Mouse (Mus musculus): ENCODE results near the gene Fam83g. TPM values are rescaled to one million over a fixed set of nuclear protein-coding genes. Genes with fewer than 3 reads are reported as not detected.

The Fam83g gene
- polyA plus RNA-seq, 1 experiment: 0.46 TPM

DNA sequence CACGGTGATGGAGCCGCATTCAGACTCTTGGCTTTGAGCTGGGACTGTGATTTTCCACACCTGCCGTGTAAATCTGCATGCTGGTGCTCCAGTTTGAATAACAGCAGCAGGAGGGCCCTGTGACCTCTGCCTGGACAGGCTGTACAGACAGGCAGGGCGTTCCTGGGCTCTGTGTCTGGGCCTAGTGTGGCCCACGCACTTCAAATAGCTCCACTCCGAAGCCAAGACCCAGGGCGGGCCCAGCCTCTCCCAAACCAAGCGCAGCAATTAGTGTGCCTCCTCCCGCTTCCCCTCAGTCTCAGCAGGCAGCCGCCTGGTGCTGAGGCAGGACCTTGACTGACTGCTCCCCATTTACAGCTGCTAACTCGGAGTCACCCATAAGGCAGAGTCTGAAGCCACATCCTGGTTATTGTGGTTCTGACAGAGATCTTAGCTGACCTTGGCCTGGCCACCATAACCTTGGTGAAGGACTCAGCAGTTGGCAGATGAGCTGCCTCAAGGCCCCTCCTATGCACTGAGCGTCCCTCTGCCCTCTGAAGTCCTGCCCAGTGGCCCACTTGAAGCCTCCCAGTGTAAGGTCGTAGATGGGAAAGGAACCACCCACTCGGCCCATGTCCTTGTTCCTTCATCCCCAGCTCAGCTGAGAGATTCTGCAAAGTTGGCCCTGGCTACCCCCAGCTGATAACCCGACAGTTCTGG, 29.4 kb downstream of the Fam83g start:
- no peak overlapping the region for H3K4me3 ChIP-seq (ENCODE audit: insufficient read depth, low read length)
- H3K27ac ChIP-seq (ENCODE audit: insufficient read depth, low read length): no peak overlapping the region
- H3K4me1 ChIP-seq (ENCODE audit: control insufficient read depth, insufficient read depth, low read length): no peaks in the 10 kb centered on the region
- TF ChIP-seq CTCF (IDR thresholded peaks at IDR 0.05; ENCODE audit: borderline replicate concordance, insufficient read depth, low read length) (no peak), POLR2A (IDR thresholded peaks at IDR 0.05; ENCODE audit: low read depth, low read length) (no peak)

DNA sequence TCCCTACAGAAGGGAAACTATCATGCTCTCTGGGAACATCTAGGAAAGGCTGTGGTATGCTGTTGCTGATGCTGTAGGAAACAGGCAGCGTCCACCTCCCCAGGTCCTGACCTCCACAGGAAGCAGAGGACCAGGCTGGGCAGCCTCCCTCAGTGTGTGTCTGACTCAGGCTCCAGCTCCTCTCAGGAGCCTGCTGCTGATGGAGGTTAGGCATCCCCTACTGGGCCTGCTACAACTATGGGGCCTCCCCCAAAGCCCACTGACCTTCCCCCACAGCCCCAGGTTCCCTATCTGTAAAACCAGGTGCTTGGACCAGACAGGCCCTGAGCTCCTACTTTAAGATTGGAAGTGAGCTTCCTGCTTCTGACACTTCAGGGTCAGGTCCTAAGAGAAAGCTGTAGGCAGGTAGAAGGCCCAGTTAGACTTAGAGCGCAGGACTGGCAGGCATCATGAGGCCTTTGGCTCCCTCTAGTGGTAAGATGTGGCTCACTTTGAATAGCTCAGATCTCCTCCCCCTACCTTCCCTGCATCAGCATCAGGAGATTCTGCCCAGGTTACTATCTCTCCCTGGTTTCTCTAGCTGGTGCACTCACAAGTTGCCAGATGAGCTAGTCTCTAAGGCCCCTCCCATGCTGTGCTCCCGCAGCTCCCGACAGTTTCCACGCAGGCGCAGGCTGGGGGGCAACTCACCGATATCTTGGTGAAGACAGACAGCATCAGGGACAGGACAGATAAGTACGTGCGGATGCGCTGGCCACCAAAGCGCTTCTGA, 30.6 kb downstream of the Fam83g start:
- Histone ChIP-seq H3K4me3 (ENCODE audit: insufficient read depth, low read length) (no peak overlapping the region), H3K27ac (ENCODE audit: insufficient read depth, low read length) (no peak overlapping the region), H3K4me1 (ENCODE audit: control insufficient read depth, insufficient read depth, low read length) (no peaks in the 10 kb centered on the region)
- TF ChIP-seq POLR2A (IDR thresholded peaks at IDR 0.05; ENCODE audit: low read depth, low read length) (no peak), CTCF (IDR thresholded peaks at IDR 0.05; ENCODE audit: borderline replicate concordance, insufficient read depth, low read length) (peak; percentile 95)

DNA sequence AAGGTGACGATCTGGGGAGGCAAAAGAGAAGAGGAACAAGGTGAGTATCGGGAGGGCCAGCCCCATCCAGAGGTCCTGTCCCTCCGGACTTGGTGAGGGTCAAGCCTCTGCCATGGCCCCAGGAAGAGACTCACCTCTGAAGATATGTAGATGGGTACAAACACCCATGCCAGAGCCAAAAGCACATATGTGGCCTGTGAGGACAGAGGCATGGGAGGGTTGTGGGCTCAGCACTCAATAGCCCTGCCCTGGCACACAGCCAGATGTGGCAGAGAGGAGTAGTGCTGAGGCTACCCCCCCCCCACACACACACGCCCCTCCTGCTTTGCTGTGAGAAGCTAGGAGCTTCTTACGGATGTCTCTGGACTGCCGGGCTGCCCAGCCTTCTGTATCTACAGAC, 31.2 kb downstream of the Fam83g start:
- TF ChIP-seq POLR2A (IDR thresholded peaks at IDR 0.05; ENCODE audit: low read depth, low read length) (no peak), CTCF (IDR thresholded peaks at IDR 0.05; ENCODE audit: borderline replicate concordance, insufficient read depth, low read length) (no peak)
- Histone ChIP-seq H3K27ac (ENCODE audit: insufficient read depth, low read length) (no peak overlapping the region), H3K4me1 (ENCODE audit: control insufficient read depth, insufficient read depth, low read length) (no peaks in the 10 kb centered on the region), H3K4me3 (ENCODE audit: insufficient read depth, low read length) (no peak overlapping the region)

DNA sequence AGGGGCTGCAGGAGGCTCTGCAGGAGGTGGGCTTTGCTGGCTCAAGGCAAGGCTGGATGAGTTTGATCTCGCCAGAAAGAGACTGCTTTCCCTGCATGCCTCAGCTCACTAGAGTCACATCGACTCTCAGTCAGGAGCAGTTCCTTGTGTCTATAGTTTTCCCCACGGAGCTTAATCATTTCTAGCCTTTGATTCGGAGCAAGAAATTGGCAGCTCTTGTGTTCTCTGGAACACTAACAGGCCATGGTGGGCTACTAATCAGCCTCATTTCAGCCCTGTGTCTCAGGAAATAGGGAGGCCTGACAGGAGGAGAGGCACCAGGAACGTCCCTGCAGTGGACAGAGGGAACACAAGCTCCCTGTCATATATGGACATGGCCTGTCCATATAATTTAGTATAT, 34.1 kb downstream of the Fam83g start:
- no peak for TF ChIP-seq POLR2A (IDR thresholded peaks at IDR 0.05; ENCODE audit: low read depth, low read length)
- TF ChIP-seq CTCF (IDR thresholded peaks at IDR 0.05; ENCODE audit: borderline replicate concordance, insufficient read depth, low read length): no peak
- Histone ChIP-seq H3K4me3 (ENCODE audit: insufficient read depth, low read length) (no peak overlapping the region), H3K27ac (ENCODE audit: insufficient read depth, low read length) (no peak overlapping the region), H3K4me1 (ENCODE audit: control insufficient read depth, insufficient read depth, low read length) (no peaks in the 10 kb centered on the region)

DNA sequence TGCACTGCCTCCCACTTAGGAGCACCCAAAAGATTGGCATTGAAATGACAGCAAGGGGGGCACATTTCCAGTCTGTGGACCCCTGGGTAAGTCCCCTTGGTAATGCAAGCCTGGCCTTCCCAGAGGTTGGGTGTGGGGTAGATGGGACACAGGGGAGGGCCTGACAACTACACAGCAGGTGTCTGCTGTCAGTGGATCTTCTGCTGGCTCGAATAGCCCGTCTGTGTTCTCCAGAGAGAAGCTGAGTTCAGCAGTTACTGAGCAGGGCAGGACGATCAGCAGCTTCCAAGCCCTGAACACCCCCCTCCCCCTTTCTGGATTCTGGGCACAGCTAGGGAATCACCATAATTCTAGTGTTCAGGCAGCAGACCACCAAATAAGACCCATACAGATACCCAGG, 35.5 kb downstream of the Fam83g start:
- no peak overlapping the region for H3K4me3 ChIP-seq (ENCODE audit: insufficient read depth, low read length)
- TF ChIP-seq POLR2A (IDR thresholded peaks at IDR 0.05; ENCODE audit: low read depth, low read length) (no peak), CTCF (IDR thresholded peaks at IDR 0.05; ENCODE audit: borderline replicate concordance, insufficient read depth, low read length) (no peak)
- no peaks in the 10 kb centered on the region for H3K4me1 ChIP-seq (ENCODE audit: control insufficient read depth, insufficient read depth, low read length)
- no peak overlapping the region for H3K27ac ChIP-seq (ENCODE audit: insufficient read depth, low read length)

DNA sequence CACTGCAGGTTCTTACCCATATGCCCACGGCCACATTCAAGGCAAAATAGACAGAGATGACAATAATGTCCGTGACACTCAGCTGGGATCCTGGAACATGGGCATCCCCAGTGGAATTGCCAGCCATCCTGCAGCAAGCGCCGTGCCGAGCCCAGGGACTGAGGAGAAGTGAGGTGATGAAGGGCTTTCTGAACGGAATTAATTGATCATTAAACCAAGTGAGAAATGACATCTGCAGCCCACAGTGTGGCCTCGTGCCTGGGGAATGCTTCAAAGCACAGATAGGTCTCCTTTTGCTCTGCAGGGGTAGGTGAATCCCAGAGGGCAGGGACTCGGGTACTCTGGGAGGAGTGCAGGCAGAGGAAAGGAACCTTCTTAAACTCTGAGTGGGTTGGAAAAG, 35.9 kb downstream of the Fam83g start:
- no peak for TF ChIP-seq POLR2A (IDR thresholded peaks at IDR 0.05; ENCODE audit: low read depth, low read length)
- TF ChIP-seq CTCF (IDR thresholded peaks at IDR 0.05; ENCODE audit: borderline replicate concordance, insufficient read depth, low read length): no peak
- Histone ChIP-seq H3K27ac (ENCODE audit: insufficient read depth, low read length) (no peak overlapping the region), H3K4me3 (ENCODE audit: insufficient read depth, low read length) (no peak overlapping the region), H3K4me1 (ENCODE audit: control insufficient read depth, insufficient read depth, low read length) (no peaks in the 10 kb centered on the region)

DNA sequence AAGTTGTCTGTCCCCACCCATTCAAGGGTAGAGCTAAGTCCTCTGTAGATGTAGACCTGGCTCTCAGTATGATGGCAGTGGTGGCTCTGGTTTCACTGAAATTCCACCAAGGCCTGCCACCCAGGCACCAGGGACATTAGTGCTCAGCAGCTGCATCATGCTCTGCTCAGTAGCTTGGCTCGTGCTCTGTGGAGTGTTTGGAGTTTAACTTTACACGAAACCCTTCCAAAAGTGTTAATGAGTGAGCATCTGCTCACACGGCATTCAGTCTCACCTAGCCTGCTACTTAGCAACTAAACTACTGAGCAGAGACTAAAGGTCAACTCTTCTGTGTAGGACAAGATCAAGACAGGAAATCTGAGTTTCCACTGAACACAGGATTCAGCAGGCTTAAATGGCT, 36.7 kb downstream of the Fam83g start, which contains the start of gene Slc5a10:
Gene Slc5a10, minus strand, starts transcription at position 191 of the 400 bp plus-strand sequence.
- Histone ChIP-seq H3K4me3 (ENCODE audit: insufficient read depth, low read length) (no peak within 1 kb of the TSS), H3K27ac (ENCODE audit: insufficient read depth, low read length) (no peak within 1 kb of the TSS), H3K4me1 (ENCODE audit: control insufficient read depth, insufficient read depth, low read length) (no peaks in the 10 kb centered on the region)
- no peak for TF ChIP-seq CTCF (IDR thresholded peaks at IDR 0.05; ENCODE audit: borderline replicate concordance, insufficient read depth, low read length)
- no peak for TF ChIP-seq POLR2A (IDR thresholded peaks at IDR 0.05; ENCODE audit: low read depth, low read length)

DNA sequence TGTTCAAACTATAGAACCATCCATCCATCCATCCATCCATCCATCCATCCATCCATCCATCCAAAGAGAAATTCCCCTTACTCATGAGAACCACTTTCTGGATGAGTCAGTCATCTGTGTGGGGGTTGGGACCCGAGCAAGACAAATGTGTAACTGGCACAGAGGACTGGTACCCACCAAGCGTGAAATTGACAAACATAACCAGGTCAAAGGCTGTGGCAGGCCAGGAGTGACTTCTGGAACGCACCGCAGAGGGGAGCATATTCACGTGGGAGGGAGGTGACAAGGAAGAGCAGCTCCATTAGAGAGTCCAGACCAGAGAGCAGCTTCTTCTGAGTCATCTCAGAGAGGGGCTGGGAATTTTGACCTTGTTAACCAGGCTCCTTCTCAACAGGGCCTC, 38.2 kb downstream of the Fam83g start:
- no peaks in the 10 kb centered on the region for H3K4me1 ChIP-seq (ENCODE audit: control insufficient read depth, insufficient read depth, low read length)
- no peak for TF ChIP-seq POLR2A (IDR thresholded peaks at IDR 0.05; ENCODE audit: low read depth, low read length)
- TF ChIP-seq CTCF (IDR thresholded peaks at IDR 0.05; ENCODE audit: borderline replicate concordance, insufficient read depth, low read length): no peak
- no peak overlapping the region for H3K4me3 ChIP-seq (ENCODE audit: insufficient read depth, low read length)
- H3K27ac ChIP-seq (ENCODE audit: insufficient read depth, low read length): no peak overlapping the region

DNA sequence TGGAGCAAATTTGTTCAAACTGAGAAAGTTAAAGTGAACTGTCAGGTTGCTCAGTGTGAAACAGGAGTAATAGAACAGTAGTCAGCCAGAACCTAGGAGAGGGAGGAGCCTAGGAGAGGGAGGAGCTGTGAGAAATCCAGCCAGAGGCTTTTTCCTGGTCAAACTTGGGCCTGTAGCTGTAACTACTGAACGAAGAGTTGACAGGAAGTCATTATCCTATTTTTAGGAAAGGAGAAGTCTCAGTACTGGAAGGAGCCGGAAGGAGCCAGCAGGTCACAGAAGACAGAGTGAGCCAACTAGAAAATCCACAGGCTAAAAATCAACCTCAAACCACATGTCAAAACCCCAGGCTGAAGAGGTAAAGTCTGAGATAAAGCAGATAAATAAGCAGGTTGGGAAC, 44.1 kb downstream of the Fam83g start:
- H3K27ac ChIP-seq (ENCODE audit: insufficient read depth, low read length): no peak overlapping the region
- TF ChIP-seq POLR2A (IDR thresholded peaks at IDR 0.05; ENCODE audit: low read depth, low read length) (no peak), CTCF (IDR thresholded peaks at IDR 0.05; ENCODE audit: borderline replicate concordance, insufficient read depth, low read length) (no peak)
- H3K4me1 ChIP-seq (ENCODE audit: control insufficient read depth, insufficient read depth, low read length): no peaks in the 10 kb centered on the region
- H3K4me3 ChIP-seq (ENCODE audit: insufficient read depth, low read length): no peak overlapping the region

DNA sequence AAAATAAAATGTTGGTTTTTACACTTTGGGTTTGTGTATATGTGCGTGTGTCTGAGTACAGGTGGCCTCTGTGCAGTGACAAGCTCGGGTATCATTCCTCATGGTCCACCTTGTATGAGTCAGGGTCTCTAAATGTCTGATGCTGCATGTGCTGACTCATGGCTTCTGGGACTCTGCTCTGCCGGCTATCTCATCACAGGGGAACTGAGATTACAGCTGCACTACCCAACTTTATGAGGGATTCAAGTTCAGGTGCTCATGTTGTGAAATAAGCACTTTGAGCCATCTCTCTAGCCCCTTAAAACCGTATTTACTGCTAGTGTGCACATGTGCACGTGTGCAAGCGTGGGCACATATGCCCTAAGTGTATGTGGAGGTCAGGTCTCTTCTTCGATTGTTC, 48.8 kb downstream of the Fam83g start:
- no peak overlapping the region for H3K4me3 ChIP-seq (ENCODE audit: insufficient read depth, low read length)
- TF ChIP-seq CTCF (IDR thresholded peaks at IDR 0.05; ENCODE audit: borderline replicate concordance, insufficient read depth, low read length) (no peak), POLR2A (IDR thresholded peaks at IDR 0.05; ENCODE audit: low read depth, low read length) (no peak)
- no peak overlapping the region for H3K27ac ChIP-seq (ENCODE audit: insufficient read depth, low read length)
- H3K4me1 ChIP-seq (ENCODE audit: control insufficient read depth, insufficient read depth, low read length): no peaks in the 10 kb centered on the region

All from embryonic fibroblast, embryonic 13.5 days (primary cell).